Mouse (Mus musculus) G1E-ER4 (cell line): ENCODE results near the gene Triobp. TPM values are rescaled to one million over a fixed set of nuclear protein-coding genes. Genes with fewer than 3 reads are reported as not detected.

Source experiments
- GATA1 ChIP-seq: IDR thresholded peaks from one replicate; pipeline ENCODE4 v1.8.0; 2012; ENCODE audit warnings: low read length, inconsistent platforms
- polyA plus RNA-seq: library from polyadenylated mRNA; stranded (reverse); fragments of >175 nt; gene quantifications from 2 replicates; pipeline ENCODE4 v1.2.3, GENCODE M21; 2012

The Triobp gene
- polyA plus RNA-seq, 1 experiment, result 59.9 TPM

DNA sequence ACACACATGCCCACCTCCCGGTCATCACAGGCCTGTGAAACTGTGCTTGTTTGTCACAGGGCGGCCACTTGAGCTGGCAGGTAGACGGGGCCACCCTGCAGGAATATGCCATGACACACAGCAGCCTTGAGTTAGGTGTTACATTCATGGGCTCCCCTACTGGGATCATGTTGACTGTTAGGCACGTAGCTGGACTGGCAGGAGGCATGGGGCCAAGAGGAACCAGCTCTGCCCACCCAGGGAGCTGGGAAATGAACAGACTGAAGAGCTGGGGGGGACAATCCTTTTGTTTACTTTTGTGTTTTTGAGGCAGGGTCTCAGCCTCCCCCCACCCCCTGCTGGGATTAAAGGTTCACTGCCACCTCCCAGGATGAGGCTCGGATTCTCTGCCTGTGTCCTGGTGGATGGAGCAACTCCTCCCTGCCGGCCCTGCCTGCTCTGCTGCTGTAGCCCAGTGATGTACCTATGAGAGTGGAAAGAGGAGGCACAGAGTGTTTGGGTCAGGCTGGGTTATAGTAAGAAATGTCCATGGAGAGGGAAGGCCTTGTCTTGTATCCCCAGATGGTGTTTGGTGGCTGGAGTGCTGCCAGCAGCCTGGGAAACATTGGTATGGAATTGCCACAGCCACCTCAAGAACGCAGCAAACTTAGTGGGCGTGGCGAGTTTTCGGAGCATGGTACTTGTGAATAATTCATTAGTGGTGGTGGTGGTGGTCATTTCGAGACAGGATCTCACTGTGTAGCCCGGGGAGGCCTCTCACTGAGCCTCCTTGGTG is 31.3 kb upstream of the Triobp start:
- no peak for TF ChIP-seq GATA1

DNA sequence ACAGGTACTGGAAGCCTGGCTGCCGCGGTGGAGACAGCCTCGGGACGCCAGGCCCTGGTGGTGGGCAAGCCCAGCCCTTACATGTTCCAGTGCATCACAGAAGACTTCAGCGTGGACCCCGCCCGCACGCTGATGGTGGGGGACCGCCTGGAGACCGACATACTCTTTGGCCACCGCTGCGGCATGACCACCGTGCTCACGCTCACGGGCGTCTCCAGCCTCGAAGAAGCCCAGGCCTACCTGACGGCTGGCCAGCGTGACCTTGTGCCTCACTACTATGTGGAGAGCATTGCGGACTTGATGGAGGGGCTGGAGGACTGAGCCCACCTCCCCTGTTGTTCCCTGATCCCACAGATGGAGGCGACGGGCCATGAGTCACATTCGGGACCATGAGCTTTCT is 29.4 kb upstream of the Triobp start:
- TF ChIP-seq GATA1, result no peak

DNA sequence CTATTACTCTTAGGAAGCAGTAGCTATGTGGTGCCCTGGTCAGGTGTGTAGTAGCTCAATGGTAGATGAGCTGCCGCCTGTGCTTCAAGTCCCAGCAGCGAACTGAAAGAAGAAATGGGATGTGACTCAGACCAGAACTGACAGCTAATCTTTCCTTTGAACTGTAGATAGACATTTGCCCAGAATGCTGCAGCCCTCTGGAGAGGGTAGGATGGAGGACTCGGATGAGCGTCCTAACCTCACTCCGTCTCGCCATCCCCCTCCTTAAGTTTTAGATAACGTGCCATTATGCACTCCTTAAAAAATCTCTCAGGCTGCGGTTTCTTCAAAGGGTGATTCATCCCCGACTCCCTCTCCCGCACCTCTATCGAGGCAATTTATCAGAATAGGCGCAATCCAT is 27.6 kb upstream of the Triobp start:
- no peak for TF ChIP-seq GATA1

DNA sequence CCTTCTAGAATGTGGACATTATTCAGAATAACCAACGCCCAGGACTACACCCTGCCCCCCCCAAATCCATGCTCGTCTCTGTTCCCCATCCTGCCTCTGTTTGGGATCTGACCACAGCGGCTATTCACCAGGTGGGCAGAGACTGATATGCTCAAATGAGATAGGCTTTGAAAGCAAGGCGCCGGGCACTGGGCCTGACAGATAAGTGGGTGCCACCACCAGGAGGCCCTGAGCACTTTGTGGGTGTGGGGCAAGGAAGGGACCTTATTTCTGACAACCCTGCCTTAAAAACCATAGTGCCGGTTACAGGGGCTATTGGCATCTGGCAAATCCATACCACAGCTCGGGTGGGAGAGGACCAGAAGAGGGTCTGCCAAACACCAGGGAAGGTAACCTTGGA is 24.8 kb upstream of the Triobp start:
- TF ChIP-seq GATA1, result peak; percentile 82

DNA sequence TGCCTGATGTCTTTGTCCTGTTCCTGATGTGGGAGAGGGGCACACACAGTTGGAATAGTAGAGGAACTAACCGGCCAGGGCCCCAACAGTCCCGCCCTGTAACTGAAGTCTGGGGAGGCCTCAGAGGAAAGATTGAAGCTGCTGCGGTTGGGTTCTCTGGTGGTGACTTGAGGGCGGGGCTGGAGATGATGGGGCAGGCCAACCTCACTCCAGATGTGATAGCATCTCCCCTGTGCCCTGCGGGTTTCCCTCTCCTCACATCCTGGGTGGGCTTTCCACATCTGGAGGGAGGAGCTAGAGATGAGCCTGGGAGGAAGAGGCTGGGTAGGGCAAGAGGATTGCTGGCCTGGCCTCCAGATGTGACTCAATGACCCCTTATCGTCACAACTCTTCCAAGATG is 23.9 kb upstream of the Triobp start:
- TF ChIP-seq GATA1, result peak; percentile 74

DNA sequence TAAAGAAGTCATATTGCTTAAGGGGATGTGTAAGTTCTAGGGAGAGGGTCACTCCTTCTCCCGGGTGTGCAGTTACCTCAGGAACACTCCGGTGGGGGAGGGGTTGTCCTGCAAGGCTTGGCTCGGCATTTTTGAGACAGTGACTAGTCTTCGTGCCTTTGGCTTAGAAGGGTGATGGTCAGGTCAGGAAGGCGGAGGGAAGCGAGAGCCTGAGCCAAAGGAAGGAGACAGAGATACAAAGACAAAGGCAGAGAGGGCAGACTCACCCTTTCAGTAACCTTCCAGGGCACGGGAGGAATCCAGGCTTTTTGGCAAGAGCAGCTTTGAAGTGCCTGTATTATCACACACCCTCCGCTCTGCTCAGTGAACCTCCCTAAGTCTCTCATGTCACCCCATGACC is 22.4 kb upstream of the Triobp start:
- TF ChIP-seq GATA1, result no peak

DNA sequence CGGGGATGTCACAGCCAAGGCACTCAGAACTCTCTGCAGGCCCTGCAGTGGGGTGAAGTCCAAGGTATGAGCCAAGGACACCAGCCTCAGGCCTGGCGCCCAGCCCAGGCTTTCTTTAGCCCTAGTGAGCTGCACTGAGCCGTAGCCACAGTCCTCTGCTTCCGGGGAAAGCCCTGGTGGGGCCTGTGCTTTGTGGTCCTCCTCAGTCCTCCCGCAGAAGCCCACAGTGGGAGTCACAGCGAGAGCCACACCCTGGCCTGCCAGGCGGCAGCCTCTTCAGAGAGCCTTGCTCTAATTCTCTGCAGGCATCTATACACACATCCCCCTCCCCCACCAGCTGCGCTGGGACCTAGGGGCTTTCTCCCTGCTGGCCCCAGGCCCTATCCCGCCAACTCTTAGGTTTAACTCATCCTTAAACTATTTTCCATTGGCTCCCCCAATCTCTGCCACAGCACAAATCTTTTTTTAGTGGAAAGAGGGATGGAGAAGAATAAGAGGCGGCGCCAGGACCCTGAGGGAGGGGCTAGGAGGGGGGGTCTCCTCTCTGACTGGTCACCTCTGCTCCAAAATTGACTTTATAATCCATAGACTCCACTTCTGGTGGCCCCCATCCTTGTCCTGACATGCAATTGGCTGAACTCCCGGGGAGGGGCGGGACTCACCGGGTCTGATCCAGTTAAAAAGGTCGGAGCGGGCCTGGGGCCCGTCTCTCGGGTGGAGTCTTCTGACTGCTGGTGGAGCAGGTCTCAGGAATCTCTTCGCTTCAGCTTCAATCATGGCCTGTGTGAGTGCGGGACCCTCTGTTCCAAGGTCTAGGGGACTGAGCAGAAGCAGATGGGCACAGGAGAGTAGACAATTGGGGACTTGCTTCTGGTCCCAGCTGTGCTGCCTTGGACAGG is 21.3 kb upstream of the Triobp start, which contains the start of gene Lgals1:
Lgals1 (plus strand) TSS at position 705 of the 899 bp plus-strand sequence.
- TF ChIP-seq GATA1, result no peak

DNA sequence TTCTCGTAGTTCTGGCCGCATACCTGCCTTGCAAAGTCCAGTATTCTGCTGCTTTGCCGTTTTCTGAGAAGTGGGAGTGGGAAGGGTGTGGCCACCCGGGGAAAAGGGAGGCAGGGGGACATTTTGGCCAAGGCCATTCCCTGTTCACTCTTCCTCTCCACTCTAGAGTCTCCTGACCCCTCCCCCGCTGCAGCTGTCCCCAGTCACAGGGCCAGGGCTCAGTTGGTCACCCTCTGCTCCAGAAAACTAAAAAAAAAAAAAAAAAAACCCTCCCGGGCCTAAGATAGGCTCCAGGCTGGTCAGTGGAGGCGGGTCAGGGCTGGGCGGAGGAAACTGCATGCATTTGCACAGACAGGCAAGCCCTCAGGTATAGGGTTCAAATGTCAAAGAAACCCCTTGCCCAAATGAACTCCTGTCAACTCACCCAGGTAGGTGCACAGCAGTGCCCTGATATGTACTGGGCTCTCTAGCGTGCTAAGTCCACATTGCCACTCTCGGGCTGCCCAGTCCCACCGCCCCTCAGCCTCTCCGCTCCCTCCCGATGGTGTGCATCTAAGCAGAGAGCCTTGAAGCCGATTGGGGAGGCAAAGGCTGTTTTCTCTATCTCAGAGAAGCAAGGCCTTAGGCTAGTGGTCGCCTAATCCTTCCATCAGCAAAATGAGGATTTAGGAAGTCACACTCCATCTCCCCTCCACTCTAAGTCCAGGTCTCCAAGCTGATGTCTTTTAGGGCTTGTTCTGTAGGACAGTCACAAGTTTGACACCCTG is 20.3 kb upstream of the Triobp start:
- TF ChIP-seq GATA1, result no peak

DNA sequence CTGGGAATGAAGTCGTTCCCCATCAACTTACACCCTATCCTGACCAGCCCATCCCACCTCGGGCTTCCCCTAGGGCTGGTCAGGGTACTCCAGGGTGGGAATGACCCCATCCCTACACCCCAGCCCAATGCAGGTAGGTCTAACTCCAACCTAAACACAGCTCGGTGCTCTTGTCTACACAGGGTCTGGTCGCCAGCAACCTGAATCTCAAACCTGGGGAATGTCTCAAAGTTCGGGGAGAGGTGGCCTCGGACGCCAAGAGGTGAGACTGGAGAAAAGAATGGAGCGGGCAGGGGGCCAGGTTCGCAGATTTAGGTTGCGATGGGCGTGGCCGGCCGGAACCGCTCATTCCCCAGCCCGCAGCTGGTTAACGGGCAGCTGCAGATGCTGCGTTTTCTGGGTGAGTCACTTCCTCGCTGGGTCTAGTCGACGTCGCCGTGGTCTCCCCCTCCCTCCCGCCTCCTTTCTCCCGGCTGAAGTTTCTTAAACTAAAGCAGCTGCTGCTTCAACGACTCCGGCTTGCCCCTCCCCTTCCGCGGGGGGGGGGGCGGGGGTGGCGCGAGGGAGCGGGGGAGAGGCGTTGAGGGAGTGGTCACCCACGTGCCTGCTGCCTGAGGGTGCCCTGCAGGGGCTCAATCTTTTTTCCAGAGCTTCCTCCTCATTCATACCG is 19.6 kb upstream of the Triobp start:
- no peak for TF ChIP-seq GATA1

DNA sequence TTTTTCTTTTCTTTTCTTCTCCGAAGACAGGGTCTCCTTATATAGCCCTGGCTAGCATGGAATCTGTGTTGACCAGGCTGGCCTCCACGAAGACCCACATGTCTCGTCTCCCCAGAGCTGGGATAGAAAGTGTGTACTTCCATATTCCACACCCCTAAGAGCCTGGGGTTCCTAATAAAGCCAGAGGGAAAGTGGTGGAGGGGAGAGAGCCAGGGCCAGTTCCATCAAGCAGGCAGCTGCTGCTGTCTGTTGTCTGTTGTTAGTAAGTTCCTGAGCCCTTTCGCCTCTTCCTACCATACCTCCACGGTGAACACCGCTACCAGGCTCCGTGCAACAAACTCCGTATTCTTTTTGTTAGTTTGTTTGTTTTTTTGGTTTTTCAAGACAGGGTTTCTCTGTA is 19.0 kb upstream of the Triobp start:
- TF ChIP-seq GATA1, result no peak

DNA sequence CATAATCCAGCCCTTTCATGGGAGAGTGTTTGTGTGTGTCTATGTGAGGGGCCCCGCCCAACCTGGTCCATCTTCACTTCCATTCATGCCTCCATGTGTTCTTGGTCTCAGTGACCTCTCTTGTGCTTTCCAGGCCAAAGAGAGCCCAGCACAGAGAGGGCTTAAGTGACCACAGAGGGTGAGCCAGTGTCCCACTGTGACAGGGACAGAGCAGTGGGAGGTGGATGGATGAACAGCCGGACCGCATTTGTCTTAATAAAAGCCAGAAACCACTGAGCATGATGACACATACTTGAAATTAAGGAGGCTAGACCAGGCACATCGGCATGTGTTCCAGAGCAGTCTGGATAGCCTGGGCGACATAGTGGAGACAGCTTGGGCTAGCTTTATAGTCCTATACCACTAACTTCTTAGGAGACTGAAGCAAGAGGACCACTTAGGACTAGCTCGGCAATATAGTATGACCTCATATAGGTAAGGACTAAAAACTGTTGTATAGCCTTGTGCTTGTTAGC is 17.3 kb upstream of the Triobp start:
- no peak for TF ChIP-seq GATA1

DNA sequence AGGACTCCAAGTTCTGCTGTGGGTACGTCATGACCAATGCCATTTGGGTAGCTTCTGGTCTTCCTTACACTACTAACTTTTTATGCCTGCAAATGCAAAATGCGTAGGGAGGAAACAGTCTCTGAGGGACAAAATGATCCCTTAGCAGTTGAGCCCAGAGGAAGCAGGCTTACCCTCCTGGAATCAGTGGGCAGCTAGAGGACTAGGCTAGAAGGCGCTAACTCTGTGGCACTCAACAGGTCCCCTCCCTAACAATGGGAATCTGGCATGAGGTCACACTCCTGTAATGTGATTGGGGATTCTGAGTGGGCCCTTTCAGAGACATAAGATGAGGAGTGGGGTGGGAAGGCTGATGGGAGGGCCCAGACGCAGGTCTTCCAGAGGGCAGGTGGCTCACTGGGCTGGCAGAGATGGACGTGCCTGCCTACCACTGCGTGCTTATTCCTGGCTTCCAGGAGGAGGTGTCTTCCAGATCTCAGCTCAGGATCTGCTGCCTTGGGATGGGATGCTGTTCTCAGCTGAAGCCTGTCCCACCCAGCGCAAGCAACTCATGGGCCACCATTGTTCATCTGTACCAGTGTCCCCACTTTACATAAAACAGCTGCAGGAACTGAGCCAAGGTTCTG is 16.6 kb upstream of the Triobp start:
- no peak for TF ChIP-seq GATA1

DNA sequence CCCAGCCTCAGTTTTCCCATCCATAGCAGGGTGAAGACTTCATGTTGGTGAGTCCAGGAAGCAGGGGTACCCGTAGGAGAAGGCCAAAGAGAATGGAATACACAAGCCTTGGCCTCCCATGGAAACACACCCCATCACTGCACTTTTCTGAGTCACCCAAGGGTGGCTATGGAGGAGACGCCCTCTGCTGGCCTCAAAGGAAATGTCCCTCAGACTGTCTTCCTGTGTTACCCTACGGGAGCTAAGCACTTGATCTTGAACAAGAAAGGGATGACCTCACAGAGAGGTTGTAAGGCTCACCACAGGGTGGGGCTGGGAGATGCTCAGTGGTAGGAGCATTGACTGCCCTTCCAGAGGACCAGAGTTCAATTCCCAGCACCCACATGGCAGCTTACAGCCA is 15.9 kb upstream of the Triobp start:
- no peak for TF ChIP-seq GATA1

DNA sequence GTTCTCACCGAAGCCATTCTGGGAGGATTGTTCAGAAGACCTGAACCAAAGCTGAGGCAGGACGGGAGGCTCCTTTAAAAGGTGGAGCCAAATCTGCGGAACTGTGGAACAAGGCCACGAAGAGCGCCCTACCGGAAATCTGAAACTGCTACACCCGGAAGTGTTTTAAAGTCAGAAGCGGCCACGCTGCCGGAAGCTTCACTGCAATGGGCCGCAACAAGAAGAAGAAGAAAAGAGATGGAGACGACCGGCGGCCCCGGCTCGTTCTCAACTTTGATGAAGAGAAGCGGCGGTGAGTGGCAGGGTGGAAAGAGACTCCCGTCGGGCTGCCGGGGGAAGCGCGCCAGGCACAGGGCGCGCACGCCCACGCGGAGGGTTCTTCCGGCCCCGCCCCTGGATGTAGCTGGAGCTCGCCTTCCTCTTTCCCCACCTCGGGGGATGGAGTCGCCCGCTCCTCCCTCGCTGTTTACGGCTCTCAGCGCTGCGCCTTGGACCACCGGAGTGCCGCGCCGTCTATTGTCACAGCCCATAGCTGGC is 12.7 kb upstream of the Triobp start, which contains the start of gene Nol12:
Nol12 (plus strand) TSS at position 150 of the 537 bp plus-strand sequence.
- TF ChIP-seq GATA1, result no peak

DNA sequence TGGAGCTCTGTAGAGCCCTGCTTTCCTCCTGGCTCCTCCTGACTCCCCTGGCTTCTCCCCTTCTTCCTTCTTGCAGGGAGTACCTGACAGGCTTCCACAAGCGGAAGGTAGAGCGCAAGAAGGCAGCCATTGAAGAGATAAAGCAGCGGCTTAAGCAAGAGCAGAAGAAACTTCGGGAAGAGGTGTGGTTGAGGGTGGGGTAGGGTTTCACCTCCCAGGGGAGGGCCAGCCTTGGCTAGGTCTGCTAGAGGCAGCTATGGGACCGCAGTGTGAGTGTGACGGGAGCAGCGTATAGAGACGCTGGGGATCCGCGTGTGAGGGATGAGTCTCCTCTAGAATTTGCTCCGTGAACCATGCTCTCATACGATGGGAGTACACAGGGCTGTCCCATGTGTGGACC is 11.1 kb upstream of the Triobp start:
- TF ChIP-seq GATA1, result no peak
